Mouse (Mus musculus) spleen, adult 2 months (tissue): Measurements from ENCODE around the gene Zfp362. TPM values are rescaled to one million over a fixed set of nuclear protein-coding genes. Genes with fewer than 3 reads are reported as not detected.

Source experiments
- DNase-seq, 2 experiments: peaks; one replicate each; pipeline versions ENCODE4 v3.0.0 to v3.0.0-alpha.2; 2012 to 2021; ENCODE audit warnings: low spot score in 2 of 2, low read depth in 1 of 2
- H3K27ac ChIP-seq: fragments of 200-500 bp; 2 replicates; pipeline ENCODE4 v1.5.1; 2012; ENCODE audit warnings: low read length, inconsistent platforms; ENCODE audit not compliant: insufficient read depth
- H3K27me3 ChIP-seq: fragments of 200-500 bp; 2 replicates; pipeline ENCODE4 v1.6.1; 2012; ENCODE audit warnings: mild to moderate bottlenecking, moderate library complexity, low read length, inconsistent platforms; ENCODE audit not compliant: control insufficient read depth, insufficient read depth
- H3K36me3 ChIP-seq: fragments of 200-500 bp; 2 replicates; pipeline ENCODE4 v1.6.1; 2012; ENCODE audit warnings: mild to moderate bottlenecking, low read length, inconsistent platforms; ENCODE audit not compliant: control insufficient read depth, insufficient read depth
- H3K4me1 ChIP-seq: fragments of 200-500 bp; 2 replicates; pipeline ENCODE4 v1.6.1; 2011; ENCODE audit warnings: inconsistent platforms; ENCODE audit not compliant: control insufficient read depth, insufficient read depth, insufficient read length
- H3K4me3 ChIP-seq: fragments of 200-500 bp; 2 replicates; pipeline ENCODE4 v1.5.1; 2011; ENCODE audit warnings: mild to moderate bottlenecking, inconsistent platforms; ENCODE audit not compliant: insufficient read depth, insufficient read length; ENCODE audit errors: extremely low read depth
- CTCF ChIP-seq: fragments of 200-500 bp; IDR thresholded peaks from 2 replicates; pipeline ENCODE4 v1.5.1; 2011; ENCODE audit warnings: mild to moderate bottlenecking, inconsistent platforms; ENCODE audit not compliant: insufficient read depth, insufficient read length, insufficient replicate concordance; ENCODE audit errors: extremely low read depth
- POLR2A ChIP-seq: fragments of 200-500 bp; IDR thresholded peaks from 2 replicates; pipeline ENCODE4 v1.6.1; 2011; ENCODE audit warnings: low read depth, low read length, inconsistent platforms
- WGBS: fragments of 180-500 bp; shearing (Covaris S2); methylation state at CpG from one replicate; pipeline ENCODE4 v1.1.7; 2018; 5-methylcytosine and 5-hydroxymethylcytosine counted together
- polyA plus RNA-seq: library from polyadenylated mRNA; depleted of rRNA; stranded (reverse); fragments of >200 nt; gene quantifications from 2 replicates; pipeline ENCODE4 v1.2.3, GENCODE M21; 2012

Zfp362 gene
- polyA plus RNA-seq, 1 experiment: 52.7 TPM

GRCm38 (mm10) chr4:128776568-128777289 lies 29.1 kb downstream of the Zfp362 start:
- no peaks in the 10 kb centered on the region for H3K27me3 ChIP-seq
- H3K4me1 ChIP-seq: no peaks in the 10 kb centered on the region
- DNase-seq: peak; percentile 21 to 69
- 70% methylated on average over 20 of the region's 20 CpGs for WGBS
- H3K27ac ChIP-seq: no peak overlapping the region
- TF ChIP-seq CTCF (peak; percentile 94; the same call in 1 of the 2 replicates), POLR2A (no peak)
- H3K36me3 ChIP-seq: peaks cover 34% of the 10 kb centered on the region
- H3K4me3 ChIP-seq: no peak overlapping the region

- H3K27me3 ChIP-seq: no peaks in the 10 kb centered on the region
- no peaks in the 10 kb centered on the region; the same call in 1 of the 2 replicates for H3K4me1 ChIP-seq
- peak; percentile 33 to 43 for DNase-seq
- H3K27ac ChIP-seq: no peak overlapping the region
- no peak for TF ChIP-seq POLR2A
- TF ChIP-seq CTCF: peak; percentile 45; the same call in 1 of the 2 replicates
- 90% methylated on average over 9 of the region's 9 CpGs for WGBS
- H3K36me3 ChIP-seq: peaks cover 26% of the 10 kb centered on the region
- H3K4me3 ChIP-seq: no peak overlapping the region
Measured at GRCm38 (mm10) chr4:128774467-128774866, 31.4 kb downstream of the Zfp362 start.

GRCm38 (mm10) chr4:128773820-128774219 lies 32.0 kb downstream of the Zfp362 start:
- Histone ChIP-seq H3K4me3 (no peak overlapping the region), H3K4me1 (no peaks in the 10 kb centered on the region; the same call in 1 of the 2 replicates), H3K27ac (no peak overlapping the region), H3K36me3 (peaks cover 26% of the 10 kb centered on the region), H3K27me3 (no peaks in the 10 kb centered on the region)
- no peak for DNase-seq
- 93% methylated on average over 11 of the region's 11 CpGs for WGBS
- TF ChIP-seq CTCF (no peak), POLR2A (no peak)

GRCm38 (mm10) chr4:128770698-128771097 lies 35.1 kb downstream of the Zfp362 start:
- no peak overlapping the region for H3K27ac ChIP-seq
- DNase-seq: no peak
- WGBS: 88% methylated on average over 5 of the region's 5 CpGs
- H3K4me3 ChIP-seq: no peak overlapping the region
- peaks cover 18% of the 10 kb centered on the region for H3K36me3 ChIP-seq
- no peaks in the 10 kb centered on the region for H3K27me3 ChIP-seq
- no peaks in the 10 kb centered on the region; the same call in 1 of the 2 replicates for H3K4me1 ChIP-seq
- TF ChIP-seq CTCF: no peak
- TF ChIP-seq POLR2A: no peak

- Histone ChIP-seq H3K27me3 (no peaks in the 10 kb centered on the region), H3K36me3 (peaks cover 13% of the 10 kb centered on the region), H3K4me3 (no peak overlapping the region), H3K27ac (no peak overlapping the region), H3K4me1 (no peaks in the 10 kb centered on the region; the same call in 1 of the 2 replicates)
- DNase-seq: no peak
- no peak for TF ChIP-seq POLR2A
- no peak for TF ChIP-seq CTCF
- WGBS: 71% methylated on average over 13 of the region's 13 CpGs
Measured at GRCm38 (mm10) chr4:128769569-128770355, 36.1 kb downstream of the Zfp362 start.

GRCm38 (mm10) chr4:128768120-128768519 lies 37.7 kb downstream of the Zfp362 start:
- 0 out of 2 replicates have a peak, but pooled peaks cover 3% of the 10 kb centered on the region for H3K36me3 ChIP-seq
- DNase-seq: no peak
- no peaks in the 10 kb centered on the region; the same call in 1 of the 2 replicates for H3K4me1 ChIP-seq
- no peak overlapping the region for H3K27ac ChIP-seq
- no peaks in the 10 kb centered on the region for H3K27me3 ChIP-seq
- WGBS: 71% methylated on average over 13 of the region's 13 CpGs
- TF ChIP-seq CTCF (no peak), POLR2A (no peak)
- no peak overlapping the region for H3K4me3 ChIP-seq

- no peak for DNase-seq
- 94% methylated on average over 20 of the region's 20 CpGs for WGBS
Measured at GRCm38 (mm10) chr4:128766929-128767328, 38.9 kb downstream of the Zfp362 start.

More at GRCm38 (mm10) chr4:128766929-128767328, 38.9 kb downstream of the Zfp362 start:
- H3K27me3 ChIP-seq: no peaks in the 10 kb centered on the region
- no peak overlapping the region for H3K27ac ChIP-seq
- no peak overlapping the region for H3K4me3 ChIP-seq
- H3K4me1 ChIP-seq: no peaks in the 10 kb centered on the region; the same call in 1 of the 2 replicates
- H3K36me3 ChIP-seq: no peaks in the 10 kb centered on the region
- no peak for TF ChIP-seq POLR2A
- TF ChIP-seq CTCF: no peak
